Mouse (Mus musculus) heart, postnatal 0 days (tissue): ENCODE results near the gene Atp6v0d1.

ENCODE experiments used
- CTCF ChIP-seq: IDR thresholded peaks from 2 replicates; pipeline ENCODE4 v1.5.1; 2016; ENCODE audit warnings: antibody characterized with exemption, control low read depth, low read depth
- EP300 ChIP-seq: IDR thresholded peaks from 2 replicates; pipeline ENCODE4 v1.6.1; 2016; ENCODE audit warnings: antibody characterized with exemption, low read depth

- no peak for TF ChIP-seq CTCF
- TF ChIP-seq EP300 = no peak
Measured at GRCm38 (mm10) chr8:105566703-105567595, 1.1 kb upstream of the Atp6v0d1 start.
